Mouse (Mus musculus): ENCODE data around the gene Spats2.

DNA sequence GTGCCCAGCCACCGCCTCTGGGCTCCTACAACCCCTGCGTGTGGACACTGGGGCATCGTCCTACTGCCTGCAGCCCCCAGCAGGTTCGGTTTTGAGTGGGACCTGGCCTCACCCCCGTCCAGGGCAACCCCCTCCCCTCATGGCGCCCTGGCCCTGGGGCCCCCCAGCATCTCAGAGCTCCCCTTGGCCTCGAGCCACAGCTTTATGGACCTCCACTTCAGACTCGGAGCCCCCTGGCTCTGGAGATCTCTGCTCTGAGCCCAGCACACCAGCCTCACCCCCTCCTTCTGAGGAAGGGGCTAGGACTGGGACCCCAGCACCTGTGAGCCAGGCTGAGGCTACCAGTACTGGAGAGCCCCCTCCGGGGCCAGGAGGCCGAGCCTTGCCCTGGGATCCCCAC is 116.3 kb downstream of the Spats2 start:
- TF ChIP-seq CTCF (IDR thresholded peaks at IDR 0.05; ENCODE audit: control insufficient read depth, insufficient read depth, insufficient read length) = no peak
- TF ChIP-seq MAX (IDR thresholded peaks at IDR 0.05) = no peak
- no peak for TF ChIP-seq FOSL1 (IDR thresholded peaks at IDR 0.05; ENCODE audit: insufficient read depth, low read length, poor library complexity, severe bottlenecking)
- no peak for TF ChIP-seq MYOD1 (IDR thresholded peaks at IDR 0.05; ENCODE audit: control insufficient read depth, insufficient read length, low read depth)

Data from C2C12 (cell line).